Mouse (Mus musculus) right cerebral cortex, adult 18-20 months (tissue): ENCODE data around the gene Abcc1.

ENCODE experiments used
- DNase-seq: peaks from one replicate; pipeline ENCODE4 v3.0.0; 2022; ENCODE audit warnings: mixed read lengths

Abcc1 gene

GRCm38 (mm10) chr16:14361362-14362098, at the start of gene Abcc1:
Gene Abcc1 (plus strand): TSS chr16:14361558.
- DNase-seq = peak; percentile 88

- no peak for DNase-seq
These were observed 48.4 kb upstream of the Abcc1 start for GRCm38 (mm10) chr16:14312914-14313313.

- peak; percentile 98 for DNase-seq
These were observed 44.2 kb upstream of the Abcc1 start, which contains the start of gene Fopnl for GRCm38 (mm10) chr16:14316884-14317876. Gene Fopnl (minus strand): TSS chr16:14317405.

- DNase-seq = no peak
These were observed 41.7 kb upstream of the Abcc1 start for GRCm38 (mm10) chr16:14319681-14320080.

DNA sequence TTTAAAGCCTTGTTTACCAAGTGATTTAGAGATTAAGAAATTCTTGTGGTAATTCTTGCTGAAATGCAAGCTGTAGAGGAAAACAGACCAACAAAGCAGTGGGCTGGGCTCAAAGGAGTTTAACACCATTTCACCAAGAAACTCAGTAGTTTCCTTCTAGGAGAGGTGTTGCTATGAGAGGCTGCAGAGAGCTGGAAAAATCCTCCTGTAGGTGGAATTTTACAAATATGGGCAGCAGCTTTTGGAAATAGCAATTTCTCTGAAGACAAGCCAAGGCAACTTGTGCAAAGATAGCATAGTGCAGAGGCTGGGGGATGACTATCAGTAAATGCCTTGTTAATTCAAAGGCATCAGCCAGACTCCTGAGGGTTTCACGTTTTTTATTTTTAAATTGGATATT, 40.9 kb upstream of the Abcc1 start:
- DNase-seq = peak; percentile 25

DNA sequence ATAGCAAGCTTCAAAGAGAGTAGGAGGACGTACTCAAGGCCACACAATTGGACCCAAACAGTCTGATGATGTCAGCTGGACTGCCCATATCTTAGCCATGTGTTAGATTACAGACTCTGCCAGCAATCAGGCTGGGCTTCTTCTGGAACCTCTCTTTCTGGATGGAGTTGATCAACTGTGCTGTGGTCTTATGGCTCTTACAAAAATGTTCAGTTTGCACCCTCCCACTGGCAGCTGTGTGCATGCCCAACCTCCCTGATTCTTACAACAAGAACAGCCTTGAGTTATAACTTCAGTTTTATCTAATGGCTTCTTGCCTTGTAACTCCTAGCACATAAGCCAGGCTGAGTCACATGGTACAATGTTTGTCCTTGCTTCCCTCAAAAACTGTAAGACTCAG, 33.2 kb upstream of the Abcc1 start:
- no peak for DNase-seq

- DNase-seq = no peak
These were observed 16.4 kb upstream of the Abcc1 start for GRCm38 (mm10) chr16:14344967-14345366.

DNA sequence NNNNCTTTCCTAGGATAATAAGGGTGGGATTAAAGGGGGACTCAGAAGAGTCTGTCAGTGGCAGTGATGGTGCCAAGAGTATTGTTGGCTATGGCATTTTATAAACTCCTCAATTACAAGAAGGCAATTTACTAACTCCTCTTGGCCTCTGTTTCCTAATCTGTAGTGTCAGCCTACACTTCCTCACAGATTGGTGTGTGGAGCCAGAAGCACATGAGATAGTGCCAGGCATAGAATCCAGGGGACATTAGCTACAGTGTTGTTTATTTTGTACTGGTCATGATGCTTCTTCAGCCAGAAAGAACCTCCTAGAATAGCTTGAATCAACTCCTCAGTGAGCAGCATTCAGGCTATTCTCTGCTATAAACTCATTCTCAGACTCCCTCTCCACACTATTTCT, 9.8 kb upstream of the Abcc1 start:
- no peak for DNase-seq

DNA sequence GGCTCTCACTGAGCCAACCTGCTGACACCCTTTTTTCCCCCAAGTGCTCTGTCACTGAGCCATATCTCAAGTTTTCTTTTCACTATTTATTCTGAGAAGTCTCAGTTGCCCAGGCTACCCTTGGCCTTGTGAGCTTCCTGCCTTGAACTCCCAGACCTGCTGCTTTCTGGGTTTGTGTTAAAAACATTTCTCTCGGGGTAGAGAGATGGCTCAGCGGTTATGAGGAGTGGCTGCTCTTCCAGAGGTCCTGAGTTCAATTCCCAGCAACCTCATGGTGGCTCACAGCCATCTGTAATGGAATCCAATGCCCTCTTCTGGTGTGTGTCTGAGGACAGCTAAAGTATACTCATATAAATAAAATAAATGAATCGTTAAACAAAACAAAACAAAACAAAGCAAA, 9.1 kb upstream of the Abcc1 start:
- no peak for DNase-seq

- DNase-seq = no peak
These were observed 8.7 kb upstream of the Abcc1 start for GRCm38 (mm10) chr16:14352663-14353062.

- no peak for DNase-seq
These were observed 3.5 kb upstream of the Abcc1 start for GRCm38 (mm10) chr16:14357859-14358258.

- no peak for DNase-seq
These were observed 2.8 kb upstream of the Abcc1 start for GRCm38 (mm10) chr16:14358531-14358930.

- peak; percentile 46 for DNase-seq
These were observed 427 bp upstream of the Abcc1 start for GRCm38 (mm10) chr16:14360931-14361330.

GRCm38 (mm10) chr16:14362099-14362820, 902 bp downstream of the Abcc1 start:
- DNase-seq = no peak

DNA sequence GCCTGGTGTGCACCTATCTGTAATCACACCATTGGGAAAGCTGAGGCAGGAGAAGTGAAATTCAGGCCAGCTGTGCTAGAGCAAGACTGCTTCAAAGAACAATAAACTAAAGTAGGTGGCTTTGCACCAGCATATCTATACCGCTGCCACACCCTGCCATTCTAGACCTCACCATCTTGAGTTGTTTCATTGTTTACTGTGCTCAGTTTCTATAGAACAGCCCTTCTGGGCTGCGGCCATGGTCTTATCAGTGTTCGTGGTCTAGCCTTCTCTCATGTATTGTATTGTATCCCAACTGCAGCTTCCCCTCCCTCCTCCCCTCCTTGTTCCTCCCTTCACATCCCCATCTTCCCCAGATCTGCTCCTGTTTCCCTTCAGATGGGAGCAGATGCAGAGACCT, 2.1 kb downstream of the Abcc1 start:
- no peak for DNase-seq

DNA sequence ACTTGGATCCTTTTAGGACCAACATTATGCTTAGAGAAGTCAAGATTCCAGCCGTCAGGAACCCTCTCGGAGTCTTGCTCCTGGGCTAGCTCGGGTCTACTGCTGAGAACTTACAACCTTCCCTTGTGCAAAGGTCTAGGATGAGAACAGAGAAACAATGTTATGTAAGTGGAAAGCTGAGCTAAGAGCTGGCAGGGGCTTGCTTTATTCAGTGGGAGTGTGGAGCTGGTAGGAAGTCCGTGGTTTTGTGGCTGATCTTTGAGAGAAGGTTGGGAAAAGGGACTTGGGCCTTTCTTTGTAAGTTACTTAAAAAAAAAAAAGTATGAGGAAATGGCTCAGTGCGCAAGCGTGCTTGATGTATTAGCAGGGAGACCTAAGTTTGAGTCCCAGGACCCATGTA, 2.7 kb downstream of the Abcc1 start:
- no peak for DNase-seq

DNA sequence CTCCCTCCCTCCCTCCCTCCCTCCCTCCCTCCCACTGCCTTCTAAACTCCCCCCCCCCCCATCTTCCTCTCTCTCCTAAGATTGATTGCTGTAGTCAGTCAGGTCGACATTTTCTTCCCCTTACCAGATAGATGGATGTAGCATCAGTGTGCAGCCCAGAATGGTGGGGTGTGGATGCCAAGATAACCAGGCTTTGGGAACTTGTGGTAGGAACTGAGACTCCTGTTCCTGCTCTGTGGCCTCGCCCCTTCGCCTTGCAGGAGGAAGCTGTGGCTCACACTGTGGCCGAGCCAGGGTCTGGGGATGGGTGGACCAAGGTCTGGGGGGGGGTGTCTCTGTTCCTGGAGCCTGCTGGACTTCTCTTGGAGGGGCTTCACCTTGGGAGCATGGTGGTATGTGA, 4.1 kb downstream of the Abcc1 start:
- no peak for DNase-seq

DNA sequence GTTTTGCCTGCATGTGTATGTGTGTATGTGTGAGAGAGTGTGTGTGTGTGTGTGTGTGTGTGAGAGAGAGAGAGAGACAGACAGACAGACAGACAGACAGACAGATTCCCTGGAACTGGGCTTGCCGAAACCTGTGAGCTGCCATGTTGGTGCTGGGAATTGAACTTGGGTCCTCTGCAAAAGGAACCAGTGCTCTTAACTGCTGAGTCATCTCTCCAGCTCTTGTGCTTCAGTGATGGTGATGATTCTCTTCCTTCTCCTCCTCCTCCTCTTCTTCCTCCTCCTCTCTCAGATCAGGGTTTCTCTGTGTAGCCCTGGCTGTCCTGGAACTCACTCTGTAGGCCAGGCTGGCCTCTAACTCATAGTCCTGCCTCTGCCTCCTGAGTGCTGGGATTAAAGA, 4.7 kb downstream of the Abcc1 start:
- DNase-seq = no peak

DNA sequence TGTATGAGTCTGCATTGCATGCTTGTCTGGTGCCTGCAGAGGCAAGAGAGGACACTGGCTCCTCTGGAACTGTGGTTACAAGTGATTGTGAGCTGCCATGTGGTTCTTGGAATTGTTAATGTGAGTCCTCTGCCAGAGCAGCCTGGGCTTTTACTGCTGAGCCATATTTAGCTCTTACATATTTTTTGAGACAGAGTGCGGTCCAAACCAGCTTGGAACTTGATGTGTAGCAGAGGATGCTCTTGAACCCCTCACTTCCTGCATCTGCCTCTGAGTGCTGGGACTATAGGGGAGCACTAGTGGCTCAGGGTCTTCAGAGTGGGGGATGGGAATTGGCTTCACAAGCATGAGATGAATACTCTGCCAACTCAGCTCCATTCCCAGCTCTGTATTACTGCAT, 10.0 kb downstream of the Abcc1 start:
- DNase-seq = peak; percentile 57

DNA sequence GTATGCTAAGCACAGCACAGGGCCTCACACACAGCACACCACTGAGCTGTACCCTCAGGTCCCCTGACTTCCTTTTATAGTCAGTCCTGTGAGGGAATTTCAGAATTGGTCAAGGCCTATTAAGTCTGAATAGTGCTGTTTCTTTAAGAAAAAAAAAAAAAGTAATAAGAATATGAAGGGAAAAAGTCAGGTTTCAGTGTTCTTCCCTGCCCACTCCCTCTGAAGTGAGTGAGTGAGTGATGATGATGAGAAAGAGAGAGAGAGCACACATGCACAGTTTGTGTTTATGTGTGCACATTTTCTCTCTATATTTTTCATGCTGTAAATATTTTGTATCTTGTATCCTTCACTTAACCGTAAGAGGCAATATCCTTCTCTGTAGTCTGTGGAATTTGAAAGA, 11.0 kb downstream of the Abcc1 start:
- no peak for DNase-seq

DNA sequence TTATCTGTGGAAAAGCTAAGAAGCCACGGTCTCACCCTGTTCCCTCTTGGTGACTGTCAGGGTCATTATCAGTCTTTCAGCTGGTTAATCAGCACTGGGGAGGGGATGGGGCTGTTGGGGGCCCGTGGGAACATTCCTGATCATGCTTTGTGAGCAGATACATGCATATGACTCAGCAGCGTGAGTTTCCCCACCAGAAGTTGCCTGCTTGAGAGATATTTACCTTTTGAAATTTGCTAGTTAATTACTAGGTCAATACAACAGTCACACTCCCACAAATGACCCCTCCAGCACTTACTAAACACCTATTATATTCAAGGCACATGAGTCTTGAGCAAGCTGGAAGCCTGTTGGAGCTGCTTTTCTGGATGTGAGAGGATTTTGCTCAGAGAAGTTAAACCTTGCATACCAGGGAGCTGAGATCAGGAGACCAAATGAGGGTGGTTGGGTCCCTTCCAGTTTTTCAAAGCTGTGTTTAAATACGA, 11.5 kb downstream of the Abcc1 start:
- DNase-seq = no peak

- DNase-seq = no peak
These were observed 14.6 kb downstream of the Abcc1 start for GRCm38 (mm10) chr16:14375942-14376341.

- DNase-seq = no peak
These were observed 15.0 kb downstream of the Abcc1 start for GRCm38 (mm10) chr16:14376352-14376751.
